Mouse (Mus musculus) urinary bladder, postnatal 14 days (tissue): Measurements from ENCODE around the gene Rsph9.
A peak's percentile ranks its signal among the peaks of the same experiment; 100 is the strongest.

Experiments used
- DNase-seq: peaks from one replicate; pipeline ENCODE4 v3.0.0; 2021; ENCODE audit warnings: low spot score

The Rsph9 gene

GRCm38 (mm10) chr17:46139872-46140271 is 4.1 kb downstream of the Rsph9 start:
- DNase-seq: no peak

- DNase-seq: no peak
Measured at GRCm38 (mm10) chr17:46138563-46139236, 5.3 kb downstream of the Rsph9 start.

GRCm38 (mm10) chr17:46132862-46133261 is 11.2 kb downstream of the Rsph9 start:
- no peak for DNase-seq

- peak; percentile 75 for DNase-seq
Measured at GRCm38 (mm10) chr17:46132058-46132718, 11.8 kb downstream of the Rsph9 start.

GRCm38 (mm10) chr17:46129741-46130498 is 14.1 kb downstream of the Rsph9 start:
- DNase-seq: peak; percentile 67

- no peak for DNase-seq
Measured at GRCm38 (mm10) chr17:46127814-46128493, 16.1 kb downstream of the Rsph9 start.

- no peak for DNase-seq
Measured at GRCm38 (mm10) chr17:46126608-46127007, 17.4 kb downstream of the Rsph9 start.

GRCm38 (mm10) chr17:46123953-46124700 is 19.9 kb downstream of the Rsph9 start:
- no peak for DNase-seq

- no peak for DNase-seq
Measured at GRCm38 (mm10) chr17:46123285-46123684, 20.7 kb downstream of the Rsph9 start.

GRCm38 (mm10) chr17:46122791-46123190 is 21.2 kb downstream of the Rsph9 start:
- no peak for DNase-seq

- DNase-seq: no peak
Measured at GRCm38 (mm10) chr17:46119641-46120040, 24.4 kb downstream of the Rsph9 start.

GRCm38 (mm10) chr17:46118423-46118850 is 25.6 kb downstream of the Rsph9 start:
- no peak for DNase-seq

- no peak for DNase-seq
Measured at GRCm38 (mm10) chr17:46117623-46118422, 26.2 kb downstream of the Rsph9 start.

- DNase-seq: no peak
Measured at GRCm38 (mm10) chr17:46116881-46117280, 27.1 kb downstream of the Rsph9 start.

- no peak for DNase-seq
Measured at GRCm38 (mm10) chr17:46116138-46116537, 27.9 kb downstream of the Rsph9 start.

- DNase-seq: no peak
Measured at GRCm38 (mm10) chr17:46115489-46115888, 28.5 kb downstream of the Rsph9 start.

- peak; percentile 80 for DNase-seq
Measured at GRCm38 (mm10) chr17:46110402-46111289, 33.4 kb downstream of the Rsph9 start, which contains the start of gene Mrps18a. TSS of gene Mrps18a (plus strand) at chr17:46110986.

- no peak for DNase-seq
Measured at GRCm38 (mm10) chr17:46108286-46108685, 35.7 kb downstream of the Rsph9 start.

GRCm38 (mm10) chr17:46104487-46104886 is 39.5 kb downstream of the Rsph9 start:
- no peak for DNase-seq
